Mouse (Mus musculus): ENCODE data around the gene Camkmt. TPM values are rescaled to one million over a fixed set of nuclear protein-coding genes. Genes with fewer than 3 reads are reported as not detected.

Camkmt gene
- polyA plus RNA-seq, 1 experiment, result 3.6 TPM

GRCm38 (mm10) chr17:85337666-85338065 lies 247.3 kb downstream of the Camkmt start:
- no peak for TF ChIP-seq CTCF (conservative IDR thresholded peaks at IDR 0.05; ENCODE audit: insufficient read depth, insufficient read length, low read depth, low read length)
- TF ChIP-seq POLR2A (IDR thresholded peaks at IDR 0.05; ENCODE audit: low read depth, low read length), result no peak
- H3K36me3 ChIP-seq (ENCODE audit: control insufficient read depth, insufficient read depth, low read length), result no peaks in the 10 kb centered on the region
- no peak overlapping the region for H3K4me3 ChIP-seq (ENCODE audit: insufficient read depth, low read depth, low read length)
- H3K4me1 ChIP-seq (ENCODE audit: control insufficient read depth, insufficient read depth, low read length), result no peaks in the 10 kb centered on the region
- WGBS, result 82% methylated on average over 7 of the region's 7 CpGs
- H3K27me3 ChIP-seq (replicated peaks; ENCODE audit: control insufficient read depth, insufficient read depth, low read length), result no peaks in the 10 kb centered on the region
- no peak for DNase-seq
- no peak overlapping the region for H3K27ac ChIP-seq (ENCODE audit: insufficient read depth, low read depth, low read length)

- Histone ChIP-seq H3K27ac (ENCODE audit: insufficient read depth, low read depth, low read length) (no peak overlapping the region), H3K4me1 (ENCODE audit: control insufficient read depth, insufficient read depth, low read length) (no peaks in the 10 kb centered on the region), H3K36me3 (ENCODE audit: control insufficient read depth, insufficient read depth, low read length) (no peaks in the 10 kb centered on the region), H3K4me3 (ENCODE audit: insufficient read depth, low read depth, low read length) (no peak overlapping the region), H3K27me3 (replicated peaks; ENCODE audit: control insufficient read depth, insufficient read depth, low read length) (no peaks in the 10 kb centered on the region)
- WGBS, result 79% methylated on average over 18 of the region's 18 CpGs
- no peak for DNase-seq
- TF ChIP-seq CTCF (conservative IDR thresholded peaks at IDR 0.05; ENCODE audit: insufficient read depth, insufficient read length, low read depth, low read length) (no peak), POLR2A (IDR thresholded peaks at IDR 0.05; ENCODE audit: low read depth, low read length) (no peak)
Measured at GRCm38 (mm10) chr17:85341134-85341700, 250.9 kb downstream of the Camkmt start.

- H3K4me3 ChIP-seq (ENCODE audit: insufficient read depth, low read depth, low read length), result no peak overlapping the region
- H3K4me1 ChIP-seq (ENCODE audit: control insufficient read depth, insufficient read depth, low read length), result no peaks in the 10 kb centered on the region
- no peaks in the 10 kb centered on the region for H3K36me3 ChIP-seq (ENCODE audit: control insufficient read depth, insufficient read depth, low read length)
- WGBS, result 87% methylated on average over 5 of the region's 5 CpGs
- H3K27me3 ChIP-seq (replicated peaks; ENCODE audit: control insufficient read depth, insufficient read depth, low read length), result no peaks in the 10 kb centered on the region; the same call in 1 of the 2 replicates
- no peak overlapping the region for H3K27ac ChIP-seq (ENCODE audit: insufficient read depth, low read depth, low read length)
- TF ChIP-seq CTCF (conservative IDR thresholded peaks at IDR 0.05; ENCODE audit: insufficient read depth, insufficient read length, low read depth, low read length), result no peak
- no peak for TF ChIP-seq POLR2A (IDR thresholded peaks at IDR 0.05; ENCODE audit: low read depth, low read length)
- no peak for DNase-seq
Measured at GRCm38 (mm10) chr17:85342471-85342870, 252.1 kb downstream of the Camkmt start.

GRCm38 (mm10) chr17:85343435-85343834 lies 253.1 kb downstream of the Camkmt start:
- Histone ChIP-seq H3K27ac (ENCODE audit: insufficient read depth, low read depth, low read length) (no peak overlapping the region), H3K36me3 (ENCODE audit: control insufficient read depth, insufficient read depth, low read length) (no peaks in the 10 kb centered on the region), H3K4me1 (ENCODE audit: control insufficient read depth, insufficient read depth, low read length) (no peaks in the 10 kb centered on the region), H3K4me3 (ENCODE audit: insufficient read depth, low read depth, low read length) (no peak overlapping the region), H3K27me3 (replicated peaks; ENCODE audit: control insufficient read depth, insufficient read depth, low read length) (no peaks in the 10 kb centered on the region; the same call in 1 of the 2 replicates)
- WGBS, result 84% methylated on average over 13 of the region's 13 CpGs
- TF ChIP-seq POLR2A (IDR thresholded peaks at IDR 0.05; ENCODE audit: low read depth, low read length) (no peak), CTCF (conservative IDR thresholded peaks at IDR 0.05; ENCODE audit: insufficient read depth, insufficient read length, low read depth, low read length) (no peak)
- no peak for DNase-seq

GRCm38 (mm10) chr17:85346701-85347100 lies 256.3 kb downstream of the Camkmt start:
- H3K27ac ChIP-seq (ENCODE audit: insufficient read depth, low read depth, low read length), result no peak overlapping the region
- TF ChIP-seq POLR2A (IDR thresholded peaks at IDR 0.05; ENCODE audit: low read depth, low read length), result no peak
- H3K4me3 ChIP-seq (ENCODE audit: insufficient read depth, low read depth, low read length), result no peak overlapping the region
- DNase-seq, result no peak
- H3K27me3 ChIP-seq (replicated peaks; ENCODE audit: control insufficient read depth, insufficient read depth, low read length), result no peaks in the 10 kb centered on the region; the same call in 1 of the 2 replicates
- no peaks in the 10 kb centered on the region for H3K4me1 ChIP-seq (ENCODE audit: control insufficient read depth, insufficient read depth, low read length)
- H3K36me3 ChIP-seq (ENCODE audit: control insufficient read depth, insufficient read depth, low read length), result no peaks in the 10 kb centered on the region
- 88% methylated on average over 6 of the region's 6 CpGs for WGBS

GRCm38 (mm10) chr17:85349331-85349935 lies 259.1 kb downstream of the Camkmt start:
- no peak for TF ChIP-seq POLR2A (IDR thresholded peaks at IDR 0.05; ENCODE audit: low read depth, low read length)
- no peak for TF ChIP-seq CTCF (conservative IDR thresholded peaks at IDR 0.05; ENCODE audit: insufficient read depth, insufficient read length, low read depth, low read length)
- no peak overlapping the region for H3K27ac ChIP-seq (ENCODE audit: insufficient read depth, low read depth, low read length)
- no peaks in the 10 kb centered on the region for H3K36me3 ChIP-seq (ENCODE audit: control insufficient read depth, insufficient read depth, low read length)
- WGBS, result 80% methylated on average over 8 of the region's 8 CpGs
- H3K4me1 ChIP-seq (ENCODE audit: control insufficient read depth, insufficient read depth, low read length), result no peaks in the 10 kb centered on the region
- no peak for DNase-seq
- H3K27me3 ChIP-seq (replicated peaks; ENCODE audit: control insufficient read depth, insufficient read depth, low read length), result no peaks in the 10 kb centered on the region; the same call in 1 of the 2 replicates
- H3K4me3 ChIP-seq (ENCODE audit: insufficient read depth, low read depth, low read length), result no peak overlapping the region

- Histone ChIP-seq H3K4me3 (ENCODE audit: insufficient read depth, low read depth, low read length) (no peak overlapping the region), H3K36me3 (ENCODE audit: control insufficient read depth, insufficient read depth, low read length) (no peaks in the 10 kb centered on the region), H3K27ac (ENCODE audit: insufficient read depth, low read depth, low read length) (no peak overlapping the region), H3K4me1 (ENCODE audit: control insufficient read depth, insufficient read depth, low read length) (no peaks in the 10 kb centered on the region), H3K27me3 (replicated peaks; ENCODE audit: control insufficient read depth, insufficient read depth, low read length) (no peaks in the 10 kb centered on the region; the same call in 1 of the 2 replicates)
- WGBS, result 89% methylated on average over 8 of the region's 8 CpGs
- TF ChIP-seq POLR2A (IDR thresholded peaks at IDR 0.05; ENCODE audit: low read depth, low read length) (no peak), CTCF (conservative IDR thresholded peaks at IDR 0.05; ENCODE audit: insufficient read depth, insufficient read length, low read depth, low read length) (no peak)
- DNase-seq, result no peak
Measured at GRCm38 (mm10) chr17:85351301-85351700, 260.9 kb downstream of the Camkmt start.
